Mouse (Mus musculus) intestine, postnatal 0 days (tissue): ENCODE data around the gene Plppr2. TPM values are rescaled to one million over a fixed set of nuclear protein-coding genes. Genes with fewer than 3 reads are reported as not detected.

Experiments
- ATAC-seq: fragments of 200-750 bp; cut with Nextera tagmentation; 2 replicates; pipeline ENCODE4 v1.8.0; 2017; ENCODE audit warnings: mild to moderate bottlenecking, moderate TSS enrichment, moderate library complexity
- H3K27ac ChIP-seq: fragments of 300-500 bp; sonication (generic); 2 replicates; pipeline ENCODE4 v1.5.1; 2014; ENCODE audit warnings: mild to moderate bottlenecking, low read depth, low read length, moderate library complexity
- H3K27me3 ChIP-seq: fragments of 300-500 bp; sonication (generic); replicated peaks from 2 replicates; pipeline ENCODE4 v1.6.1; 2014; ENCODE audit warnings: low read length, mixed read lengths; ENCODE audit not compliant: control insufficient read depth, insufficient read depth
- H3K36me3 ChIP-seq: fragments of 300-500 bp; sonication (generic); 2 replicates; pipeline ENCODE4 v1.6.1; 2014; ENCODE audit warnings: mild to moderate bottlenecking, moderate library complexity; ENCODE audit not compliant: control insufficient read depth, insufficient read depth
- H3K4me1 ChIP-seq: fragments of 300-500 bp; sonication (generic); replicated peaks from 2 replicates; pipeline ENCODE4 v1.6.1; 2014; ENCODE audit warnings: antibody characterized with exemption, low read length, mixed read lengths; ENCODE audit not compliant: control insufficient read depth, insufficient read depth
- H3K4me2 ChIP-seq: fragments of 300-500 bp; sonication (generic); replicated peaks from 2 replicates; pipeline ENCODE4 v1.6.1; 2014; ENCODE audit warnings: low read depth, mild to moderate bottlenecking, moderate library complexity
- H3K4me3 ChIP-seq: fragments of 300-500 bp; sonication (generic); 2 replicates; pipeline ENCODE4 v1.5.1; 2014; ENCODE audit warnings: low read depth, low read length
- H3K9ac ChIP-seq: fragments of 300-500 bp; sonication (generic); 2 replicates; pipeline ENCODE4 v1.6.1; 2014; ENCODE audit warnings: mild to moderate bottlenecking, low read depth, low read length
- H3K9me3 ChIP-seq: fragments of 300-500 bp; sonication (generic); 2 replicates; pipeline ENCODE4 v1.6.1; 2016; ENCODE audit warnings: mixed run types; ENCODE audit not compliant: control insufficient read depth
- CTCF ChIP-seq: sonication (generic); IDR thresholded peaks from 2 replicates; pipeline ENCODE4 v1.5.1; 2016; ENCODE audit warnings: low read depth, mild to moderate bottlenecking, control low read depth, antibody characterized with exemption, moderate library complexity
- WGBS: fragments of 180-500 bp; shearing (Covaris S2); extraction: QIAGEN DNeasy Blood & Tissue Kit; methylation state at CpG from one replicate; pipeline ENCODE4 v1.1.7; 2014; 5-methylcytosine and 5-hydroxymethylcytosine counted together
- polyA plus RNA-seq: library from polyadenylated mRNA; unstranded; fragments of >200 nt; fragmentation: Nextera tagmentation; extraction: Ambion mirVana; gene quantifications from 2 replicates; pipeline ENCODE4 v1.2.1, GENCODE M21; 2015

Gene Plppr2
- polyA plus RNA-seq, 1 experiment from 2014 or later = 3.2 TPM

GRCm38 (mm10) chr9:21955570-21956281 lies 18.9 kb downstream of the Plppr2 start, which contains the start of gene Swsap1:
Gene Swsap1, plus strand, starts transcription at chr9:21955755.
- Histone ChIP-seq H3K27ac (peak within 1 kb of the TSS; percentile 85), H3K9ac (peak within 1 kb of the TSS; percentile 60), H3K36me3 (no peaks in the 10 kb centered on the region), H3K4me2 (peak within 1 kb of the TSS; percentile 53), H3K9me3 (no peaks in the 10 kb centered on the region), H3K27me3 (peaks cover 6% of the 10 kb centered on the region; the same call in 1 of the 2 replicates), H3K4me1 (no peaks in the 10 kb centered on the region), H3K4me3 (peak within 1 kb of the TSS; percentile 67)
- WGBS = under 1% methylated on average over 54 of the region's 54 CpGs
- ATAC-seq = peak; percentile 98
- TF ChIP-seq CTCF = no peak

- no peak for TF ChIP-seq CTCF
- Histone ChIP-seq H3K36me3 (no peaks in the 10 kb centered on the region), H3K9me3 (no peaks in the 10 kb centered on the region), H3K9ac (no peak overlapping the region), H3K27ac (no peak overlapping the region), H3K4me1 (no peaks in the 10 kb centered on the region; the same call in 1 of the 2 replicates), H3K27me3 (peaks cover 31% of the 10 kb centered on the region), H3K4me3 (no peak overlapping the region), H3K4me2 (no peak overlapping the region)
- WGBS = 80% methylated on average over 5 of the region's 5 CpGs
- no peak for ATAC-seq
Measured at GRCm38 (mm10) chr9:21958372-21958771, 21.5 kb downstream of the Plppr2 start.

GRCm38 (mm10) chr9:21959244-21959643 lies 22.4 kb downstream of the Plppr2 start:
- H3K9ac ChIP-seq = no peak overlapping the region
- no peaks in the 10 kb centered on the region for H3K9me3 ChIP-seq
- no peak overlapping the region for H3K4me2 ChIP-seq
- H3K27me3 ChIP-seq = peaks cover 34% of the 10 kb centered on the region
- H3K4me1 ChIP-seq = no peaks in the 10 kb centered on the region; the same call in 1 of the 2 replicates
- TF ChIP-seq CTCF = no peak
- no peak overlapping the region for H3K27ac ChIP-seq
- no peaks in the 10 kb centered on the region for H3K36me3 ChIP-seq
- H3K4me3 ChIP-seq = no peak overlapping the region
- ATAC-seq = no peak
- 90% methylated on average over 7 of the region's 7 CpGs for WGBS

- no peak overlapping the region for H3K4me2 ChIP-seq
- no peaks in the 10 kb centered on the region; the same call in 1 of the 2 replicates for H3K4me1 ChIP-seq
- no peak for ATAC-seq
- no peaks in the 10 kb centered on the region for H3K36me3 ChIP-seq
- peaks cover 34% of the 10 kb centered on the region for H3K27me3 ChIP-seq
- H3K27ac ChIP-seq = no peak overlapping the region
- H3K4me3 ChIP-seq = no peak overlapping the region
- no peak for TF ChIP-seq CTCF
- H3K9me3 ChIP-seq = no peaks in the 10 kb centered on the region
- WGBS = 51% methylated on average over 9 of the region's 9 CpGs
- H3K9ac ChIP-seq = no peak overlapping the region
Measured at GRCm38 (mm10) chr9:21960135-21960534, 23.3 kb downstream of the Plppr2 start.

GRCm38 (mm10) chr9:21960558-21961208 lies 23.9 kb downstream of the Plppr2 start:
- Histone ChIP-seq H3K4me3 (no peak overlapping the region), H3K9ac (no peak overlapping the region), H3K27me3 (peaks cover 34% of the 10 kb centered on the region), H3K4me2 (no peak overlapping the region), H3K9me3 (no peaks in the 10 kb centered on the region), H3K36me3 (no peaks in the 10 kb centered on the region), H3K4me1 (no peaks in the 10 kb centered on the region; the same call in 1 of the 2 replicates), H3K27ac (no peak overlapping the region)
- ATAC-seq = no peak
- peak; percentile 50 for TF ChIP-seq CTCF
- WGBS = 25% methylated on average over 26 of the region's 26 CpGs

GRCm38 (mm10) chr9:21961366-21961980 lies 24.6 kb downstream of the Plppr2 start:
- Histone ChIP-seq H3K9ac (no peak overlapping the region), H3K4me3 (peak overlapping the region; percentile 50), H3K27me3 (peaks cover 34% of the 10 kb centered on the region), H3K9me3 (no peaks in the 10 kb centered on the region), H3K4me1 (no peaks in the 10 kb centered on the region; the same call in 1 of the 2 replicates), H3K27ac (no peak overlapping the region), H3K36me3 (no peaks in the 10 kb centered on the region), H3K4me2 (peak overlapping the region; percentile 88)
- no peak for ATAC-seq
- 2% methylated on average over 35 of the region's 35 CpGs for WGBS
- 0 out of 2 replicates have a peak, but pooled peaks have one; percentile 10 for TF ChIP-seq CTCF
